Mouse (Mus musculus) adrenal gland (tissue): ENCODE measurements around the gene Hccs.

Experiments
- intact Hi-C: fragments of 180-260 bp; cut with DNase I; formaldehyde crosslinking; loops from one replicate; pipeline ENCODE4 v1.15.1; 2025

The Hccs gene

GRCm38 (mm10) chrX:169210019-169210418, 110.2 kb downstream of the Hccs start:
- intact Hi-C loops, result no loop called here
